ENCODE assay signal across 11 mouse cellular contexts in genomic region chr8:44812360-44812759, GRCm38 (mm10).
"Had no signal": no experiment of that assay in that cellular context is flagged by ENCODE, and none has a peak within 500 bp of the region (broad histone marks: within the 10 kb centered on the region; RNA-seq: fewer than 3 reads in every experiment).

No protein-coding gene starts in this region.

- DNase-seq: lung, adult 2 months; lung, postnatal 36 days; right cerebral cortex, postnatal 14 days; thymus, postnatal 4 days had no signal

- ATAC-seq: hindbrain, embryonic 16.5 days; inflammation-experienced regulatory T-cells, adult 6 months; lung, postnatal 0 days; midbrain, embryonic 13.5 days had no signal

- H3K4me2 ChIP-seq: liver, embryonic 11.5 days; liver, embryonic 15.5 days; midbrain, embryonic 13.5 days had no signal

- H3K36me3 ChIP-seq: limb, embryonic 10.5 days; liver, embryonic 15.5 days; midbrain, embryonic 13.5 days had no signal

- H3K4me3 ChIP-seq: limb, embryonic 10.5 days; liver, embryonic 15.5 days; midbrain, embryonic 13.5 days had no signal

- H3K27ac ChIP-seq: limb, embryonic 10.5 days; liver, embryonic 15.5 days; midbrain, embryonic 13.5 days had no signal

- H3K9ac ChIP-seq: liver, embryonic 15.5 days; midbrain, embryonic 13.5 days had no signal

- H3K4me1 ChIP-seq: limb, embryonic 10.5 days; liver, embryonic 15.5 days; midbrain, embryonic 13.5 days had no signal

- H3K9me3 ChIP-seq: limb, embryonic 10.5 days; liver, embryonic 15.5 days; midbrain, embryonic 13.5 days had no signal

- H3K27me3 ChIP-seq: liver, embryonic 15.5 days; midbrain, embryonic 13.5 days had no signal
